Mouse (Mus musculus) bone marrow macrophage, adult 2 months (primary cell): ENCODE measurements around the gene F2rl3.

ENCODE experiments used
- CTCF ChIP-seq: IDR thresholded peaks from 2 replicates; pipeline ENCODE4 v1.5.1; 2012; ENCODE audit warnings: low read depth, mild to moderate bottlenecking, low read length, moderate library complexity
- POLR2A ChIP-seq: IDR thresholded peaks from 2 replicates; pipeline ENCODE4 v1.6.1; 2012; ENCODE audit warnings: mild to moderate bottlenecking, low read depth, low read length, borderline replicate concordance

DNA sequence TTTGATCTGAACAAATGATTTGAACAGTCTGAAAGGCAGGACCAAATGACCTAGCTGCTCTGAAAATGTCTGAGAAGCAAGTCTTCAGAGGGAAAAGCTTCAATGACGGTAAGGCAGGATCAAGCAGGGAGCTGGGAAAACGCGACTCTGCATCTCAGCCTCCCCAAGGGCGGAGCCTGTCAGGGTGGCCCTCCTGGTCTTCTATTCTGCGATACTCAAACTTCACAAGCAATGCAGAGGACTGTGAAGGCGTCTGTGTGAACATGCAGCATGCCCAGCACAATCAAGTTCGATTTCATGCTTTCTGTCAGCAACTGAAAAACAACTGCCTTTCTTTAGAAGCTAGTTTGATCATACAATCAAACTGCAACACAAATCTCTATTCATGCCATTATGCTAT is 5.1 kb downstream of the F2rl3 start:
- TF ChIP-seq CTCF (no peak), POLR2A (no peak)
